Mouse (Mus musculus) hindbrain, embryonic 12.5 days (tissue): ENCODE measurements around the gene Jmy. TPM values are rescaled to one million over a fixed set of nuclear protein-coding genes. Genes with fewer than 3 reads are reported as not detected.

ENCODE experiments used
- ATAC-seq: fragments of 200-750 bp; cut with Nextera tagmentation; 2 replicates; pipeline ENCODE4 v1.8.0; 2017; ENCODE audit warnings: moderate TSS enrichment; ENCODE audit not compliant: low FRiP score
- H3K27ac ChIP-seq: fragments of 300-500 bp; sonication (generic); 2 replicates; pipeline ENCODE4 v1.5.1; 2016; ENCODE audit warnings: mild to moderate bottlenecking
- H3K27me3 ChIP-seq: fragments of 300-500 bp; sonication (generic); 2 replicates; pipeline ENCODE4 v1.6.1; 2016; ENCODE audit warnings: mild to moderate bottlenecking
- H3K36me3 ChIP-seq: fragments of 300-500 bp; sonication (generic); 2 replicates; pipeline ENCODE4 v1.6.1; 2016; ENCODE audit warnings: mild to moderate bottlenecking
- H3K4me1 ChIP-seq: fragments of 300-500 bp; sonication (generic); 2 replicates; pipeline ENCODE4 v1.6.1; 2016
- H3K4me2 ChIP-seq: fragments of 300-500 bp; sonication (generic); replicated peaks from 2 replicates; pipeline ENCODE4 v1.6.1; 2016; ENCODE audit warnings: mild to moderate bottlenecking
- H3K4me3 ChIP-seq: fragments of 300-500 bp; sonication (generic); 2 replicates; pipeline ENCODE4 v1.5.1; 2016; ENCODE audit warnings: mild to moderate bottlenecking
- H3K9ac ChIP-seq: fragments of 300-500 bp; sonication (generic); 2 replicates; pipeline ENCODE4 v1.6.1; 2016; ENCODE audit warnings: mild to moderate bottlenecking, moderate library complexity
- H3K9me3 ChIP-seq: fragments of 300-500 bp; sonication (generic); replicated peaks from 2 replicates; pipeline ENCODE4 v1.6.1; 2016; ENCODE audit warnings: mild to moderate bottlenecking
- WGBS: fragments of 180-500 bp; shearing (Covaris S2); methylation state at CpG from one replicate; pipeline ENCODE4 v1.1.7; 2016; 5-methylcytosine and 5-hydroxymethylcytosine counted together
- polyA plus RNA-seq: library from polyadenylated mRNA; unstranded; fragments of >200 nt; fragmentation: Nextera tagmentation; extraction: Ambion mirVana; gene quantifications from 2 replicates; pipeline ENCODE4 v1.2.1, GENCODE M21; 2016

The Jmy gene
- polyA plus RNA-seq, 1 experiment from 2014 or later: 10.6 TPM

DNA sequence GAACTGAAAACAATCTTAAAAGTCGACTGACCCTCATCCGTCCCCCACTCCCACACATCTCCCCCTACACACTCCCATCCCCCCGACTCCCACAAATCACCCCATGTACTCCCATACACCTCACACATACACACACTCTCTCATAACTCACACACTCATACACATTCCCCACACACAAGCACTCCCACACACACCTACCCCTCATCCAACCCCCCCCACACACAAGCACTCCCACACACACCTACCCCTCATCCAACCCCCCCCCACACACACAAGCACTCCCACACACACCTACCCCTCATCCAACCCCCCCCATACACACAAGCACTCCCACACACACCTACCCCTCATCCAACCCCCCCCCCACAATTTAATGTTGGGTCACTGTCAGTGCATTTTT is 59.4 kb downstream of the Jmy start:
- Histone ChIP-seq H3K27ac (no peak overlapping the region), H3K4me3 (no peak overlapping the region), H3K4me2 (no peak overlapping the region), H3K27me3 (no peaks in the 10 kb centered on the region), H3K4me1 (no peaks in the 10 kb centered on the region), H3K9ac (no peak overlapping the region), H3K9me3 (no peaks in the 10 kb centered on the region), H3K36me3 (peaks cover 32% of the 10 kb centered on the region)
- WGBS: 96% methylated on average over 3 of the region's 3 CpGs
- ATAC-seq: peak; percentile 71

DNA sequence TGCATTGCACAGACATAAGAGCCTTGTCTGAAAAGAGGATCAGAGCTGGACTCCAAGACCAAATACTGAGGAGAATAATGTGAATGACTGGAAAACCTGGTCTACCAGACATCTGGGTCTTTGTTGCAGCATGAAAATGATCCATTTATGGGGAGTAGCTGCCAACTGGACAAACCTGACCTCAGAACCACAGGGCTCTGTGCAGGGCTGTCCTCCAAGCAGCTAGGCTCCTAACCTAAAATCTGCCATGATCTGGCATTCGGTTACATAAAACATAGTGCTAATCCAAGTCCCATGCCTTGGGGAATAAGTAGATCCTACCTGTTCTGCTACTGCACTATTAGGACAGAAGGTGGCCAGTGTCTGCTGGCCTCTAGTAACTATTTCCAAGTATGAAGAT is 70.4 kb downstream of the Jmy start:
- Histone ChIP-seq H3K9ac (no peak overlapping the region), H3K36me3 (peaks cover 6% of the 10 kb centered on the region; the same call in 1 of the 2 replicates), H3K4me1 (no peaks in the 10 kb centered on the region), H3K27me3 (no peaks in the 10 kb centered on the region), H3K9me3 (no peaks in the 10 kb centered on the region), H3K4me3 (no peak overlapping the region), H3K27ac (no peak overlapping the region), H3K4me2 (no peak overlapping the region)
- 95% methylated on average over 1 of the region's 1 CpGs for WGBS
- ATAC-seq: no peak

- Histone ChIP-seq H3K4me3 (no peak overlapping the region), H3K4me2 (no peak overlapping the region), H3K27ac (no peak overlapping the region), H3K4me1 (no peaks in the 10 kb centered on the region), H3K36me3 (peaks cover 5% of the 10 kb centered on the region; the same call in 1 of the 2 replicates), H3K27me3 (no peaks in the 10 kb centered on the region), H3K9me3 (no peaks in the 10 kb centered on the region), H3K9ac (no peak overlapping the region)
- 96% methylated on average over 5 of the region's 5 CpGs for WGBS
- ATAC-seq: no peak
Measured at GRCm38 (mm10) chr13:93427920-93428876, 71.4 kb downstream of the Jmy start.

DNA sequence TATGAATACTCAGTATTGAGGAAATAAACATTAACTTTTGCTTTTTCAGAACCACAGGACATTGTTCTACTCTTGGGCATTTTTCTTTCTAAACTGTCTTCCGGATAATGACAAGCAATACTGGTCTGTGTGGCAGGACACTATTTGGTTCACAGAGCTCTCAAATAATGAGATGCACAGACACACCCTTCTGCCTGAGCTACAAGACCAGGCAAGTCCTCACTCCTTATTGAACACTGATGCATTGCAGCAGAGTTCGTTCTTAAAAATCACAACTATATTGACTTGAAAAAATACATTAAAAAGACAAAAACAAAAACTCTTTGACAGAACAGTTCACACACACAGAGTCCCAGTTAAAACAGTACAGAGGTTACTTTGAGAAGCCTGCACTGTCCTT is 76.4 kb downstream of the Jmy start:
- Histone ChIP-seq H3K9ac (no peak overlapping the region), H3K9me3 (no peaks in the 10 kb centered on the region), H3K27ac (no peak overlapping the region), H3K27me3 (no peaks in the 10 kb centered on the region), H3K4me2 (no peak overlapping the region), H3K36me3 (no peaks in the 10 kb centered on the region), H3K4me1 (no peaks in the 10 kb centered on the region), H3K4me3 (no peak overlapping the region)
- ATAC-seq: no peak
- WGBS: 96% methylated on average over 2 of the region's 2 CpGs

DNA sequence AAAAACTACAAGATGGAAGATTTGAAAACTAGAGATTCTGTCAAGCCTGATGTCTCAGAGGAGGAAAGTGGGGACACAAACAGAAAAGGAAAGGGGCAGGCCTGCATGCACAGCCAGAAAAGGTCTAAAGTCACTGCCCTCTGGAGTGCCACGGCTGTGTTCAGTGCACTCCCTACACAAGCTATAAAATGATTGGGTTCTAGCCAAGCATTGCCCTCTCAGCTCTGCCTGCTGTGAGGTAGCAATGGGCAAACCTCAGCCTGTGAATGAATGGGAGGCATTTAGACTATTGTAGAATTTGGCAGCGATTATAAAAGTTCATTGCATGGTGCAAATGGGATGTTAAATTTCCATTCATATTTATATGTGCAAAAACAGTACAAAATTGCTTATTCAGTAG is 79.8 kb downstream of the Jmy start:
- no peaks in the 10 kb centered on the region for H3K9me3 ChIP-seq
- no peaks in the 10 kb centered on the region for H3K36me3 ChIP-seq
- H3K4me3 ChIP-seq: no peak overlapping the region
- H3K27ac ChIP-seq: no peak overlapping the region
- no peak overlapping the region for H3K4me2 ChIP-seq
- 70% methylated on average over 2 of the region's 2 CpGs for WGBS
- H3K27me3 ChIP-seq: no peaks in the 10 kb centered on the region
- no peak for ATAC-seq
- H3K9ac ChIP-seq: no peak overlapping the region
- no peaks in the 10 kb centered on the region for H3K4me1 ChIP-seq

DNA sequence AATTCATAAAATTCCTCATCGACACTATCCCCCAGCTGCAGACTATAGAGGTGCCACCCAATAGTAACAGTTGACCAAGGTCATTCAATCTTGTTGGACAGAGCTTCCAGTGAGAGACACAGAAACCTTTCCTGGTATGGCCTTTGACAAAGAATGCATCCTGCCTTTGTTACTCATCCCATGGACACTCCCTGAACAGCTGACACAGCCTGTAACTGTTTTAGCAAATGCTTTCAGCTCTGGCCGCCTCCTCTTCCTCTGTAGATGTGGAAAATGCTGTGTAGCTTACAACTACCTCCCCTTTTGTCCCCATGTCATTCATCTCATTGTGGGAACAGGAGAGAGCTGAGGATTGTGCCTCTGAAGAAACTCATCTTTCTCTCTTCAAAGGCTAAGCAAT is 81.3 kb downstream of the Jmy start:
- no peak overlapping the region for H3K9ac ChIP-seq
- no peak for ATAC-seq
- no peaks in the 10 kb centered on the region for H3K9me3 ChIP-seq
- no peaks in the 10 kb centered on the region for H3K4me1 ChIP-seq
- WGBS: 85% methylated on average over 2 of the region's 2 CpGs
- H3K4me3 ChIP-seq: no peak overlapping the region
- H3K27me3 ChIP-seq: no peaks in the 10 kb centered on the region
- no peaks in the 10 kb centered on the region for H3K36me3 ChIP-seq
- H3K27ac ChIP-seq: no peak overlapping the region
- H3K4me2 ChIP-seq: no peak overlapping the region

- Histone ChIP-seq H3K36me3 (no peaks in the 10 kb centered on the region), H3K4me1 (no peaks in the 10 kb centered on the region), H3K27me3 (no peaks in the 10 kb centered on the region), H3K4me2 (no peak overlapping the region), H3K4me3 (no peak overlapping the region), H3K27ac (no peak overlapping the region), H3K9ac (no peak overlapping the region), H3K9me3 (no peaks in the 10 kb centered on the region)
- 94% methylated on average over 5 of the region's 5 CpGs for WGBS
- ATAC-seq: no peak
Measured at GRCm38 (mm10) chr13:93415055-93415454, 84.6 kb downstream of the Jmy start.

GRCm38 (mm10) chr13:93410343-93410742 is 89.3 kb downstream of the Jmy start:
- Histone ChIP-seq H3K9ac (no peak overlapping the region), H3K4me3 (no peak overlapping the region), H3K27ac (no peak overlapping the region), H3K36me3 (peaks cover 6% of the 10 kb centered on the region; the same call in 1 of the 2 replicates), H3K4me1 (no peaks in the 10 kb centered on the region), H3K27me3 (no peaks in the 10 kb centered on the region), H3K9me3 (no peaks in the 10 kb centered on the region), H3K4me2 (no peak overlapping the region)
- no peak for ATAC-seq
- 88% methylated on average over 4 of the region's 4 CpGs for WGBS

DNA sequence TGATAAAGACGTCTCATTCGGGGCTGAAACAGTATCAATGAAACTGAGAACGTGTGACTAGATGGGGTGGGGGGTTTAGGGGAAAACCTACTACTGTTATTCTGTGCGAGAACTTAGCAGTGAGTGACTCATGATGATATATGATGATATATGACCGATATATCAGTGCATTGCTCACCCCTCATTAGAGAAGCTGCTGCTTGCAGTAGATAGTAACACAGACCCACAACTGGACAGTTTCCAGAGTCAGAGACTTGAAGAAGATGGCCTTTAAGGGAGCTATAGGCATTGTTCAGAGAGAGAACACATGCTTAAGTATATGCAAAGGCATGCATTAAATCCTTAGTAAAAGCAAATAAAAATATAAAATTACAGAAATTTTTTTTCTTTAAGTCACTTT is 92.8 kb downstream of the Jmy start:
- no peak for ATAC-seq
- Histone ChIP-seq H3K4me2 (no peak overlapping the region), H3K9me3 (no peaks in the 10 kb centered on the region), H3K9ac (no peak overlapping the region), H3K4me1 (no peaks in the 10 kb centered on the region), H3K4me3 (no peak overlapping the region), H3K36me3 (peaks cover 8% of the 10 kb centered on the region), H3K27me3 (no peaks in the 10 kb centered on the region), H3K27ac (no peak overlapping the region)
- 94% methylated on average over 5 of the region's 5 CpGs for WGBS

- H3K9me3 ChIP-seq: no peaks in the 10 kb centered on the region
- H3K27me3 ChIP-seq: no peaks in the 10 kb centered on the region
- no peaks in the 10 kb centered on the region for H3K4me1 ChIP-seq
- H3K4me2 ChIP-seq: no peak overlapping the region
- H3K9ac ChIP-seq: no peak overlapping the region
- H3K36me3 ChIP-seq: peaks cover 22% of the 10 kb centered on the region
- 92% methylated on average over 7 of the region's 7 CpGs for WGBS
- no peak overlapping the region for H3K4me3 ChIP-seq
- ATAC-seq: no peak
- H3K27ac ChIP-seq: no peak overlapping the region
Measured at GRCm38 (mm10) chr13:93401947-93402346, 97.7 kb downstream of the Jmy start.

- 86% methylated on average over 5 of the region's 5 CpGs for WGBS
- Histone ChIP-seq H3K4me1 (no peaks in the 10 kb centered on the region), H3K9me3 (no peaks in the 10 kb centered on the region), H3K27ac (no peak overlapping the region), H3K9ac (no peak overlapping the region), H3K4me3 (no peak overlapping the region), H3K27me3 (no peaks in the 10 kb centered on the region), H3K36me3 (peaks cover 33% of the 10 kb centered on the region), H3K4me2 (no peak overlapping the region)
- no peak for ATAC-seq
Measured at GRCm38 (mm10) chr13:93399710-93400216, 99.8 kb downstream of the Jmy start.

- Histone ChIP-seq H3K27me3 (no peaks in the 10 kb centered on the region), H3K4me3 (no peak overlapping the region), H3K36me3 (peaks cover 5% of the 10 kb centered on the region; the same call in 1 of the 2 replicates), H3K9me3 (no peaks in the 10 kb centered on the region), H3K4me1 (no peaks in the 10 kb centered on the region), H3K27ac (no peak overlapping the region), H3K4me2 (no peak overlapping the region), H3K9ac (no peak overlapping the region)
- 66% methylated on average over 2 of the region's 2 CpGs for WGBS
- no peak for ATAC-seq
Measured at GRCm38 (mm10) chr13:93389242-93389625, 110.4 kb downstream of the Jmy start.
